Mouse (Mus musculus): ENCODE data around the gene Gm10491. TPM values are rescaled to one million over a fixed set of nuclear protein-coding genes. Genes with fewer than 3 reads are reported as not detected.
A peak's percentile ranks its signal among the peaks of the same experiment; 100 is the strongest.

Gm10491 gene
- not detected in 2 replicates for polyA plus RNA-seq (2015; fragmentation: Nextera tagmentation; extraction: Ambion mirVana)

DNA sequence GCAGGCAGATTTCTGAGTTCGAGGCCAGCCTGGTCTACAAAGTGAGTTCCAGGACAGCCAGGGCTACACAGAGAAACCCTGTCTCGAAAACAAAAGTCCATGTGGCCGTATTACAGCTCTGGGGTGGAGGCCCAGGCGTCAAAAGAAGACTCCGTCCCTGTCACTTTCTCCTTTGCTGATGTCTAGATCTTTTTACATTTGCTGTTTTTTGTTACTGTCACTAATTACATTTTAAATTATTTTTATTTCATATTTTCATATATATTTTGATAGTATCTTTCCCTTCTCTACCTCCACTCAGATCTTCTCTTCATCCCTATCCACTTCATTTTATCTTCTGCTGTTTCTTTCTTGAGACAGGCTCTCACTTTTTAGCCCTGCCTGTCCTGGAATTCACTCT, at the start of gene Gm10491:
TSS of gene Gm10491 (minus strand) at position 101 of the 400 bp plus-strand sequence.
- Histone ChIP-seq H3K27ac (ENCODE audit: low read length) (no peak within 1 kb of the TSS), H3K4me2 (ENCODE audit: low read depth, low read length) (no peak within 1 kb of the TSS), H3K9ac (ENCODE audit: low read length) (no peak within 1 kb of the TSS), H3K9me3 (ENCODE audit: control insufficient read depth, low read length) (no peaks in the 10 kb centered on the region), H3K4me1 (replicated peaks; ENCODE audit: control insufficient read depth, insufficient read depth, low read length) (no peaks in the 10 kb centered on the region), H3K4me3 (ENCODE audit: low read length) (no peak within 1 kb of the TSS), H3K36me3 (ENCODE audit: control insufficient read depth, insufficient read depth, low read length) (peaks cover 6% of the 10 kb centered on the region; the same call in 1 of the 2 replicates), H3K27me3 (ENCODE audit: control insufficient read depth, insufficient read depth, low read depth, low read length) (no peaks in the 10 kb centered on the region)
- ATAC-seq (ENCODE audit: low read depth): no peak
- 85% methylated on average over 5 of the region's 5 CpGs for WGBS

- H3K4me3 ChIP-seq (ENCODE audit: low read length): no peak overlapping the region
- H3K36me3 ChIP-seq (ENCODE audit: control insufficient read depth, insufficient read depth, low read length): no peaks in the 10 kb centered on the region
- no peaks in the 10 kb centered on the region for H3K9me3 ChIP-seq (ENCODE audit: control insufficient read depth, low read length)
- no peaks in the 10 kb centered on the region for H3K27me3 ChIP-seq (ENCODE audit: control insufficient read depth, insufficient read depth, low read depth, low read length)
- H3K4me2 ChIP-seq (ENCODE audit: low read depth, low read length): no peak overlapping the region
- H3K27ac ChIP-seq (ENCODE audit: low read length): no peak overlapping the region
- 85% methylated on average over 7 of the region's 7 CpGs for WGBS
- 0 out of 2 replicates have a peak, but pooled peaks cover 2% of the 10 kb centered on the region for H3K4me1 ChIP-seq (replicated peaks; ENCODE audit: control insufficient read depth, insufficient read depth, low read length)
- no peak overlapping the region for H3K9ac ChIP-seq (ENCODE audit: low read length)
- ATAC-seq (ENCODE audit: low read depth): no peak
Observed at GRCm38 (mm10) chrX:7950091-7950490, 42.5 kb upstream of the Gm10491 start.

GRCm38 (mm10) chrX:7947900-7948492, 40.4 kb upstream of the Gm10491 start:
- Histone ChIP-seq H3K4me1 (replicated peaks; ENCODE audit: control insufficient read depth, insufficient read depth, low read length) (0 out of 2 replicates have a peak, but pooled peaks cover 2% of the 10 kb centered on the region), H3K9ac (ENCODE audit: low read length) (peak overlapping the region; percentile 68), H3K4me3 (ENCODE audit: low read length) (peak overlapping the region; percentile 58), H3K27ac (ENCODE audit: low read length) (peak overlapping the region; percentile 20; the same call in 1 of the 2 replicates), H3K27me3 (ENCODE audit: control insufficient read depth, insufficient read depth, low read depth, low read length) (no peaks in the 10 kb centered on the region), H3K9me3 (ENCODE audit: control insufficient read depth, low read length) (no peaks in the 10 kb centered on the region), H3K4me2 (ENCODE audit: low read depth, low read length) (peak overlapping the region; percentile 57), H3K36me3 (ENCODE audit: control insufficient read depth, insufficient read depth, low read length) (no peaks in the 10 kb centered on the region)
- 12% methylated on average over 38 of the region's 38 CpGs for WGBS
- peak; percentile 99 for ATAC-seq (ENCODE audit: low read depth)

DNA sequence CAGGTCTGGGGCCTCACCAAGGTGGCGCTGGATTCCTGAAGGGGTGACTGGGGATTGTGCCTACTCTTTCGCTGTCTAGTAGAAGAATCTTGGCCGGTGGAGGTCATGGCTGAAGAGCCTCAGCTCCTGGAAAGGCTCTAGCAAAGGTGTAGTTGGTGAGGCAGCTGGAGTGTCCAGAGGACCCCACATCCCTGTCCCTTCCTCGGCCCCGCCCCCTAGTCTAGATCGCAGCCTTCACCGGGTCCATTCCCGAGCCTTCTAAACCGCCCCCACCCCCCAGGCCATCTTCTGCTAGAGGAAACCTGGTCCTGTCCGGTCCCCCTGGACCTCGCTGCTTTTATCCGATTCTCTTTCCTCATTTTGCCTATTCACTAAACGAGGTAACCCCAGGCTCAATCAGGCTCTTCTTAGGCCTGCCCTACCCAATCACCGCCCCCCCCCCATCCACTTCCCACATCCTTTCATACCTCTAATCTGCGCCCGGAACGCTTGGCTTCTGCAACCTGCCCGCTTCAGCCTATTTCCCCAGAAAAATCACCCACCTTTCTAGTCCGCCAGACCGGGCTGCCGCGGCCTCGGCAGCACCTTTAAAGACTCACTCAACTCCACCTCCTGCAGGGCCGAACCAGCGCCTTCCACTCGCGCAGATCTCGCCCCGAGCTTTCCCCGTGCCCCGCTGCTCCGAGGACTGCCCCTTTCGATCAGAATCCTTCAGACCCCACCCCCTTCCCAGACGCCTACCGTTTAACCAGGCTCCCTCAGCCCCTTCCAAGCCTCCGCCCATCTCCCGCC, 39.7 kb upstream of the Gm10491 start, which contains the start of gene Hdac6:
TSS of gene Hdac6 (minus strand) at position 782 of the 792 bp plus-strand sequence.
- peak; percentile 24 for ATAC-seq (ENCODE audit: low read depth)
- H3K9me3 ChIP-seq (ENCODE audit: control insufficient read depth, low read length): no peaks in the 10 kb centered on the region
- H3K36me3 ChIP-seq (ENCODE audit: control insufficient read depth, insufficient read depth, low read length): no peaks in the 10 kb centered on the region
- 20% methylated on average over 34 of the region's 37 CpGs for WGBS
- H3K9ac ChIP-seq (ENCODE audit: low read length): peak within 1 kb of the TSS; percentile 68
- 0 out of 2 replicates have a peak, but pooled peaks cover 2% of the 10 kb centered on the region for H3K4me1 ChIP-seq (replicated peaks; ENCODE audit: control insufficient read depth, insufficient read depth, low read length)
- H3K27ac ChIP-seq (ENCODE audit: low read length): peak within 1 kb of the TSS; percentile 20; the same call in 1 of the 2 replicates
- peak within 1 kb of the TSS; percentile 63 for H3K4me2 ChIP-seq (ENCODE audit: low read depth, low read length)
- no peaks in the 10 kb centered on the region for H3K27me3 ChIP-seq (ENCODE audit: control insufficient read depth, insufficient read depth, low read depth, low read length)
- H3K4me3 ChIP-seq (ENCODE audit: low read length): peak within 1 kb of the TSS; percentile 58

DNA sequence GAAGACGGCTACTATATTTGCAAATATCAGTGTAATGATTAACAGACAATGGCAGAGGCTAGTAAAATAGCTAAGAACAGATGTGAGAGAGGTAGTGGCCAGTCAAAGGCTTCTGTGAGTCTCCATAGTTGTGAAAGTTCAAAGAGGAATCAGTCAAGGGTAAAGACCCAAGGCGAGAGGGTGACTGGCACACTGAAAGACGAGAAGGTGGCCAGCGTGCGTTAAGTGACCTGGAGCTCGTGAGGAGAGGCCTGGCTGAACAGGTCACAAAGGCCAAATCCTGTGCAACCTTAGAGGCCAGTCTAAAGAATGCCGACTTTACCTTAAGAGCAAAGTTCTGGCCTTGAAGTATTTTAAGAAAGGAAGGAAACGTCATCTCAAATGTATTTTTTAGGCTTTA, 38.0 kb upstream of the Gm10491 start:
- Histone ChIP-seq H3K4me2 (ENCODE audit: low read depth, low read length) (no peak overlapping the region), H3K27me3 (ENCODE audit: control insufficient read depth, insufficient read depth, low read depth, low read length) (no peaks in the 10 kb centered on the region), H3K4me1 (replicated peaks; ENCODE audit: control insufficient read depth, insufficient read depth, low read length) (0 out of 2 replicates have a peak, but pooled peaks cover 2% of the 10 kb centered on the region), H3K27ac (ENCODE audit: low read length) (no peak overlapping the region), H3K9ac (ENCODE audit: low read length) (no peak overlapping the region), H3K4me3 (ENCODE audit: low read length) (no peak overlapping the region), H3K36me3 (ENCODE audit: control insufficient read depth, insufficient read depth, low read length) (no peaks in the 10 kb centered on the region; the same call in 1 of the 2 replicates), H3K9me3 (ENCODE audit: control insufficient read depth, low read length) (no peaks in the 10 kb centered on the region)
- WGBS: 56% methylated on average over 8 of the region's 8 CpGs
- ATAC-seq (ENCODE audit: low read depth): no peak

DNA sequence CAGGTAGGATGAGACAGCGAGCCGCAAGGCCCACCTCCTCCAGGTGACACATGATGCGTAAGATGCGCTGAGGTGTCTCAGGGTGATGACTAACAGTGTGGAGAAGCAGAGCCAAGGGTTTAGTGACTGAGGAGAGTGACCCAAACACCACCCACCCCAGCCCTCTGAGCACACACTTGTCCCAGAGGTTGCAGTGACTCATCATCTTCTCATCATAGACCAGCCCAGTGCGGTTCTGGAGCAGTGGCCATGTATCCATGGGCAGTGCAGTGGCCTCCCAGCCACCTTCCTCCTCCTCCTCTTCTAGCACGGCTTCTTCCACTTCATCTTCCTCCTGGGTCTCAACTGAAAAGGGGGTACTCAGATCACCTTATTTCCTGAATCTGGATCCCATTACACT, 30.0 kb upstream of the Gm10491 start:
- Histone ChIP-seq H3K9me3 (ENCODE audit: control insufficient read depth, low read length) (no peaks in the 10 kb centered on the region), H3K27me3 (ENCODE audit: control insufficient read depth, insufficient read depth, low read depth, low read length) (no peaks in the 10 kb centered on the region), H3K4me1 (replicated peaks; ENCODE audit: control insufficient read depth, insufficient read depth, low read length) (no peaks in the 10 kb centered on the region), H3K36me3 (ENCODE audit: control insufficient read depth, insufficient read depth, low read length) (no peaks in the 10 kb centered on the region; the same call in 1 of the 2 replicates), H3K27ac (ENCODE audit: low read length) (no peak overlapping the region), H3K9ac (ENCODE audit: low read length) (no peak overlapping the region), H3K4me2 (ENCODE audit: low read depth, low read length) (no peak overlapping the region), H3K4me3 (ENCODE audit: low read length) (no peak overlapping the region)
- no peak for ATAC-seq (ENCODE audit: low read depth)
- WGBS: 76% methylated on average over 6 of the region's 6 CpGs

GRCm38 (mm10) chrX:7936874-7937273, 29.2 kb upstream of the Gm10491 start:
- H3K27ac ChIP-seq (ENCODE audit: low read length): no peak overlapping the region
- H3K9me3 ChIP-seq (ENCODE audit: control insufficient read depth, low read length): no peaks in the 10 kb centered on the region
- no peak for ATAC-seq (ENCODE audit: low read depth)
- H3K36me3 ChIP-seq (ENCODE audit: control insufficient read depth, insufficient read depth, low read length): no peaks in the 10 kb centered on the region; the same call in 1 of the 2 replicates
- no peak overlapping the region for H3K9ac ChIP-seq (ENCODE audit: low read length)
- 56% methylated on average over 11 of the region's 11 CpGs for WGBS
- H3K27me3 ChIP-seq (ENCODE audit: control insufficient read depth, insufficient read depth, low read depth, low read length): no peaks in the 10 kb centered on the region
- H3K4me3 ChIP-seq (ENCODE audit: low read length): no peak overlapping the region
- no peaks in the 10 kb centered on the region for H3K4me1 ChIP-seq (replicated peaks; ENCODE audit: control insufficient read depth, insufficient read depth, low read length)
- no peak overlapping the region for H3K4me2 ChIP-seq (ENCODE audit: low read depth, low read length)

GRCm38 (mm10) chrX:7928270-7928790, 20.7 kb upstream of the Gm10491 start, which contains the start of gene Eras:
TSS of gene Eras (minus strand) at chrX:7928607.
- Histone ChIP-seq H3K27me3 (ENCODE audit: control insufficient read depth, insufficient read depth, low read depth, low read length) (peaks cover 32% of the 10 kb centered on the region), H3K9me3 (ENCODE audit: control insufficient read depth, low read length) (no peaks in the 10 kb centered on the region), H3K4me3 (ENCODE audit: low read length) (no peak within 1 kb of the TSS), H3K4me1 (replicated peaks; ENCODE audit: control insufficient read depth, insufficient read depth, low read length) (no peaks in the 10 kb centered on the region), H3K36me3 (ENCODE audit: control insufficient read depth, insufficient read depth, low read length) (no peaks in the 10 kb centered on the region), H3K9ac (ENCODE audit: low read length) (no peak within 1 kb of the TSS), H3K27ac (ENCODE audit: low read length) (no peak within 1 kb of the TSS), H3K4me2 (ENCODE audit: low read depth, low read length) (no peak within 1 kb of the TSS)
- ATAC-seq (ENCODE audit: low read depth): no peak
- 15% methylated on average over 16 of the region's 19 CpGs for WGBS

DNA sequence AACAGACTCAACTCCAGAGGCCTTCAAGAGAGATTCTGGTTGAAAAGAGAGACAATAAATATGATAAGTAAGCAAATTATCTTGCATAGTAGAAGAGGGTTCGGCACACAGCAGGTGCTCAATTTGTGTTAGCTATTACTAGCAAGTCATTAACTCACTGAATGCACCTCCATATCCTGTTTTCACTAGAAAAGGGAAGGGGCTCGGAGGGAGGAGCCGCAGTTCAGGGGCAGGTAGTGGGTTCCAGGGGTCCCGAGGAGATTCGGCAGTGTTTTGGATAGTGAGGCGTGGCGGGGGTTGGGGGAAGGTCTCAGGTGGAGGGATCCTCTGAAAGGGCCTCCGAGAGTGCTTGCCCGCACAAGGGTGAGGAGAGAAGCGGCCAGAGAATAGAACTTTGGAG, 19.5 kb upstream of the Gm10491 start:
- no peak for ATAC-seq (ENCODE audit: low read depth)
- no peaks in the 10 kb centered on the region for H3K36me3 ChIP-seq (ENCODE audit: control insufficient read depth, insufficient read depth, low read length)
- H3K4me1 ChIP-seq (replicated peaks; ENCODE audit: control insufficient read depth, insufficient read depth, low read length): peaks cover 2% of the 10 kb centered on the region; the same call in 1 of the 2 replicates
- H3K9me3 ChIP-seq (ENCODE audit: control insufficient read depth, low read length): no peaks in the 10 kb centered on the region
- H3K27me3 ChIP-seq (ENCODE audit: control insufficient read depth, insufficient read depth, low read depth, low read length): peaks cover 43% of the 10 kb centered on the region
- 16% methylated on average over 10 of the region's 10 CpGs for WGBS
- H3K4me2 ChIP-seq (ENCODE audit: low read depth, low read length): no peak overlapping the region
- H3K27ac ChIP-seq (ENCODE audit: low read length): no peak overlapping the region
- no peak overlapping the region for H3K9ac ChIP-seq (ENCODE audit: low read length)
- H3K4me3 ChIP-seq (ENCODE audit: low read length): no peak overlapping the region
